Mouse (Mus musculus) retina, adult 2 months (tissue): ENCODE data around the gene Pum1.

Experiments
- DNase-seq: peaks from one replicate; pipeline ENCODE4 v3.0.0-alpha.2; 2012; ENCODE audit warnings: low read depth, low spot score

Gene Pum1

DNA sequence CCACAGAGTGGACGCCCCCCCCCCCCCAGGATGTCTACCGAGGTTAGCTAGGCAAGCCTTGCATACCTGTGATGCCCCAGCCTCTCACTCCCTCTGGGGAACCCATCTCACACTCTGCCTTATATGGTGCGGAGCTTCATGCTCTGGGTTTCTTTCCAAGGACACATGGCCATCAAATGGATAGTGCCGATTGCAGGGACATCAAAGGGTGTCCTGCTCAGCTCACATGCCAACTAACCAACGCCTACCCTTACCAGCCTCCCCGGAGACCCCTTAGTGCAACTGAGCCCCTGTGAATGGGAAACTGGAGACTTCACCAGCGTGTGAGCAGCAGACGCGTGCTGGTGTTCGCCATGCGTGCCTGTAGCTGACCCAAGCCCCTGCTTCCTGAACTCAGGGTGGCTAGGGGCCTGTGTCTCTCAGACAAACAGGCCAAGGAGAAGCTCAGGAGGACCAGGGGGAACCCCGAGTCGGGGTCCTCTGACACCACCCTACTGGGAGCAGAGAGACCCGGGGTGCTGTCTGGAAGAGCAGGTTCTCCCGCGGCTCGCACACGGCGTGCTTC lies 128.8 kb downstream of the Pum1 start:
- no peak for DNase-seq

GRCm38 (mm10) chr4:130792376-130793179 lies 129.5 kb downstream of the Pum1 start, which contains the start of gene Sdc3:
TSS of gene Sdc3 (plus strand) at chr4:130792537.
- no peak for DNase-seq

GRCm38 (mm10) chr4:130793180-130793501 lies 130.0 kb downstream of the Pum1 start:
- no peak for DNase-seq

- DNase-seq, result no peak
Measured at GRCm38 (mm10) chr4:130794771-130795170, 131.7 kb downstream of the Pum1 start.

DNA sequence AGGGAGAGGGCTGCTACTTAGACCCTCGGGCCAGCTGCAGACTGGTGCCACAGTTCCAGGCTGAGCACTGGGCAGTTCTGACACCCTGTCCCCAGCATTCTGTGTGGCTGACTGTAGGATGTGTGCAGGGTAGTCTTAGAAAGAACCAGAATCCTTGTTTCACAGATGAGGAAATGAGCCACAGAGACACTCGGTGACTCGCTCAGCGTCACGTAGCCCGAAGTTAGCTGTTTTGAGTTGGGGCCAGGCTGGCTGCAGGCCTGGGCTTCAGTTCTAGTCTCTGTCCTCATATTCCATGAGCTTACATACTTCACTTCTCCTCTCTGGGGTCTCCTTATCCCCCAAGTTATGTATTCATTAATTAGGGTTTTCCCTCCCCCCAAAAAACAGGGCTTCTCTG lies 132.8 kb downstream of the Pum1 start:
- no peak for DNase-seq

DNA sequence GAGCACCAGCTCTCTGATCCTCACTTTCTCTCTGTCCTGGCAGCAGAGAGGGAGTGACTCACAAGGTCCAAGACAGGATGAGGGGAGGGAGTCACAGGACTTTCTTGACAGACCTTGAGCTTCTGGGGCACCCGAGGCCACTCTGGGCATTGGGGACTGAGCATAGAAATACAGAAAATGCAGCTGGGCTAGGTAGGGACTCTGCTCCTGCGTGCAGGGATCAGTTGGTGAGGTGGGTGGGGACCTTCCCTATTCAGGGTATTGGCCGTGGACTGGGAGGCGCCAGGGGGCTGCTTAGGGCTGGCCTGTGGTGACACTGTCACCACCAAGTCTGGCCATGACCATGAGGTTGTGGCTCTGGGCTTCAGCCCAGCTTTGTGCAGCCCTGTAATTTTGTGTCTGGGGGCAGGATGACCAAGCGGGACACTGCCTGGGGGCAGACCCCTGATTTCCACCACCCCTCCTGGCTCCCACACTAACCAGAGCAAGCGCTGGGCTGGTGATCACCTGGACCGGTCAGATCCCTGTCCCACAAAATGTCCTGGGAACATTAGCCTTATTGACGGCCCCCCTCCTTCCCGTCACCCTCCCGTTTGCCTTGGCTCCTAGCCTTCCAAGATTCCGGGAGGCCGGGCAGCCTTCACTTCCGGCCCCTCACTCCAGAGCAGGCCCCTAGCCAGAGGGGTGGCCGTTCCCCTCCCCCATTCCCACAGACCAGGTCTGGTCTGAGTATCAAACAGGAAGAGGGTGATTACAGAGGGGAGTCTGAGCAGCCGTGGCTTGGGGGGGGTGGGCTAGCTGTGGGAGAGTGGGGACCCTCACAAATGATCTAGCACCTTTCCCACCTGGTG lies 134.3 kb downstream of the Pum1 start:
- no peak for DNase-seq

DNA sequence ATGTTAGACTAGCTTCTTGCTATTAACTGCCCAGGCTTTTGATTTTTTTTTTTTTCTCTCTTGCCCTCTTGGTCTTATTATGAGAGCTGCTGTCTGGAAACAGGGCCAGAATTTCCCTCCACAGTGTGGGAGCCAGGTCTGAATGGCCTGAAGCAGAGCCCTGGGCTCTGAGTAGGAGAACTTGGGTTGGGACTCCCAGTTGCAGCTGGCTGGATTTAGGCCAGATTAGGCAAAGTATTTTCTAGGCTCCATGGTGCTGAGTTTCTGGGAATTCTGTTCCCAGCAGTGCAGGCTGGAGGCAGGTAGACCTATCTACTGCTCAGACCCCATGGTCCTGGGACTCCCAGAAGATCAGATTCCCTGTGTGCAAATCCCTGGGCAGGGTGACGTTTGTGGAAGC lies 135.3 kb downstream of the Pum1 start:
- DNase-seq, result no peak

DNA sequence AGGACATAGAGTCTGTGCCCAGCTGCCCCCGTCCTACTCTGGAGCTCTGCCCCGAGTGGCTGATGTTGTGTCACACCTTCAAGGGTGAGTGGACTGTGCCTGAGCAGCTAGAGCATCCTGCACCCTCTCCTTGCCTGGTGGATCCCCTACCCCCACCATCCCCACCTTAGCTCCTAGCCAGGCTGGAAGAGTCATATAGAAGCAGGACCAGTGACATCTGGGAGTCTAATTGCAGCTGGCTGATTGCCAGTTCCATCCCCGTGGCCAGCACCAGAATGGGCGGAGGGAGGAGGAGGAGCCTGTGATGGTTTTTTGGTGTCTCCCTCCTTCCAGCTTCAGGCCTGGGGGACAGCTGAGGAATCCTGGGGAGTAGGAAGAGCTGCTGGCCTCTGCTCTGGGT lies 136.0 kb downstream of the Pum1 start:
- no peak for DNase-seq

DNA sequence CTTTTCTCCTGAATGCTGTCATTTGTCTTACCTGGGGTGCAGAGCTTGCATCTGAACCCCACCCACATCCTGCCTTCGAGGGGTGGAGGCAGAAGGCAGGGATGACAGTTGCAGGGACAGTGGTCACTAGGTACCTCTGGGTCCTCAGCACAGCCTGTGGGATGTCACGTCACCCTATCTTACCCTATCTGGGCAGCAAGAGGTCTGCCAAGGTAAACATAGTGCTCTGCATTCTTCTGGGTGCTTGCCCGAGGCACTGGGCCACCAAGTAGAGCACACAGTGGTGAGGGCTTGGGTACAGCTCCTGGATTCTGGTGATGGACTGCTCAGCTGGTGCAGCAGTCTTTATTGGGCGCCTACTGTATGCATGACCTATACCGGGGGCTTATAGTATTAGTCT lies 136.5 kb downstream of the Pum1 start:
- no peak for DNase-seq

GRCm38 (mm10) chr4:130800147-130800546 lies 137.0 kb downstream of the Pum1 start:
- DNase-seq, result no peak

DNA sequence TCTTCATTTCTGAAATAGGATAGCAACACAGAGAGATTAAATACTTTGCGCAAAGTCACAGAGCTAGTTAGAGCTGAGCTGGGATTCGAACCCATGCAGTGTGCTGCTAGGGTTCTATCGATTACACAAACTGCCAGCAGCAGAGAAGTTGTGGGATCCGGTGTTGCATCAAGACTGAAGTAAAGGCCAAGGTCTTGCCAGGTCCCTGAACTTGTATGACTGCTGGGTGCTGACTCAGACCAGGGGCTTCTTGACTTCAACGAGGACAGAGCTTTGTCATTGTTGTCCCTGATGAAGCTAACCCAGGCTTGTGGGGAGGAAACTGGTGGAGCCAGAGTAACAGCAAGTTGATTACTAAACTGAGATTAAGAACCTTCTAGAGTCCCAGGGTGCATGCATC lies 138.1 kb downstream of the Pum1 start:
- DNase-seq, result no peak

DNA sequence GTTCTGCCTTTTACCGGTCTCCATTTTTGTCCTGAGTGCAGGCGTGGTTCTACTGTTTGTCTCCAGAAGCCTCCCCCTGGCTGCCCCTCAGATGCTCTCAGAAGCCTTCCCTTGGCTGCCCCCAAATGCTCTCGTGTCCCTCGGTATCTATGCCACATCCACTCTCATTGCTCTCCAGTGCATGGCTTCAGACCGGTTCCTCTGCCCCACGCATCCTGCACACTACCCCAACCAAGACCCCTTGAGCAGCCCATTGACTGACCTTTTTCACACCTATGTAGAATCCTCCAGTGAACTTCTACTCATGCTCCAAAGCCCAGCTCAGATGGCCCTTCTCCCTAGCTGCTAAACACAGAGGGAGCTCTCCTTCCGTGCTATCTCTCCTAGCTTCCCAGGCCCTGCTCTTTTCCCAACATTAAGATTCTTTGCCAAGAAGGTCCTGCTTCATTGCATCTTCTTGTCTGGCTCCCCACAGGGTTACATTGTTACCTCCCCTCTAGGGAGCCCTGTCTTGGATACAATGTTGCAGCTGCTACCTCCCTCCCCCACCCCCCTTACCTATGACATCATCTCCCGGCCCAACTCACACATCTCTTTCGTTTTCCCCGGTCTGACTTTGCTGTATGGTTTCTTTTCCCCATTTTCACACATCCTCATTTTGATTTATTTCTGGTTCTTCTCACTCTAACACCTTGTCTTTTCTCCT lies 138.7 kb downstream of the Pum1 start:
- DNase-seq, result no peak

- DNase-seq, result peak; percentile 83
Measured at GRCm38 (mm10) chr4:130803591-130803990, 140.5 kb downstream of the Pum1 start.

- no peak for DNase-seq
Measured at GRCm38 (mm10) chr4:130804292-130804691, 141.2 kb downstream of the Pum1 start.

GRCm38 (mm10) chr4:130804771-130805361 lies 141.7 kb downstream of the Pum1 start:
- DNase-seq, result no peak

GRCm38 (mm10) chr4:130805746-130806145 lies 142.6 kb downstream of the Pum1 start:
- DNase-seq, result no peak

- no peak for DNase-seq
Measured at GRCm38 (mm10) chr4:130806746-130807145, 143.6 kb downstream of the Pum1 start.

DNA sequence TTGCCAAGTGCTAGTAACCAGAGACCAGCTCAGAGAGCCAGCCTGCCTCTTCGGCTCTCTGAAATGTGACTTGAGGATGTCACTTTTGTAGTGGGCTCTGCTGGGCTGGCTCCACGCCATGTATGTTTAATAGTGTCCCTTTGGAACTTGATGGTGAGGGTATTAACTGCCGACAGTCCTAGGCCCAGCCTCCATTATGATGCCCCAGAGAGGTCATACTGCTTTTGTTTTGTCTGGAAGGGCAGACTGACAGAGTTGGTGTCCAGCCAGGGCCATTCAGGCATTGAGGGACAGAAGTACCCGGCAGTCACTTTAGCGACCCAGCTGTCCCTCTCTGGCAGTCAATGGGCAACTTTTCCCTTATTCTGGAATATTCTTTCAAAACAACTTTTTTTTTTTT lies 146.7 kb downstream of the Pum1 start:
- DNase-seq, result no peak

DNA sequence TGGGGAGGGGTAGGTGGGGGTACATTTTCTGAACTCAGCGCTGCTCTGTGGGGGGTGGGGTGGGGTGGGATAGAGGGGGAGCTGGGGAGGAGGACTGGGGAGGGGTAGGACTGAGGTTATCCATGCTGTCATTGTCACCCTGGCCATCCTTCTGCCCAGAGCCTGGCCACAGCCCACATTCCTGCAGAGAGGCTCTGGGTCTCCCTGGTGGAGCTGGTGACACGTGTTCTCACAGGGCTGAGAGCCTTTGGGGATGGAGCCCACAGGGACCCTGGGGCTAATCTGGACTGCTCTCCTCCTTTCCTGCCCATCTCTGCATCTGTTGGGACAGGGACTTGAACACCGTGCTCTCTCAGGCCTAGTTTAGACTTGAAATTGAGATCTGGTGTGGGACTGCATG lies 147.7 kb downstream of the Pum1 start:
- DNase-seq, result no peak

GRCm38 (mm10) chr4:130811385-130811784 lies 148.3 kb downstream of the Pum1 start:
- DNase-seq, result no peak

- no peak for DNase-seq
Measured at GRCm38 (mm10) chr4:130813958-130814357, 150.8 kb downstream of the Pum1 start.
